Mouse (Mus musculus) bone marrow, adult 2 months (tissue): ENCODE data around the gene Fbxo7.

Source experiments
- CTCF ChIP-seq: fragments of 200-500 bp; IDR thresholded peaks from 2 replicates; pipeline ENCODE4 v1.5.1; 2011; ENCODE audit warnings: low read length, control low read depth; ENCODE audit not compliant: control insufficient read depth, insufficient read depth
- POLR2A ChIP-seq: fragments of 200-500 bp; IDR thresholded peaks from 2 replicates; pipeline ENCODE4 v1.6.1; 2011; ENCODE audit warnings: low read depth, mild to moderate bottlenecking, control low read depth, low read length, borderline replicate concordance; ENCODE audit not compliant: control insufficient read depth

GRCm38 (mm10) chr10:86026354-86026753 lies 4.6 kb downstream of the Fbxo7 start:
- TF ChIP-seq POLR2A (no peak), CTCF (no peak)
